Mouse (Mus musculus): Measurements from ENCODE around the gene Clrn3. TPM values are rescaled to one million over a fixed set of nuclear protein-coding genes. Genes with fewer than 3 reads are reported as not detected.

Clrn3 gene
- polyA plus RNA-seq, 1 experiment, result not detected

- H3K27ac ChIP-seq (ENCODE audit: insufficient read depth, low read depth, low read length), result no peak overlapping the region
- no peaks in the 10 kb centered on the region for H3K4me1 ChIP-seq (ENCODE audit: control insufficient read depth, insufficient read depth, low read length)
- TF ChIP-seq POLR2A (IDR thresholded peaks at IDR 0.05; ENCODE audit: insufficient read depth, low read depth, low read length), result no peak
- TF ChIP-seq CTCF (IDR thresholded peaks at IDR 0.05; ENCODE audit: insufficient read depth, low read depth, low read length), result no peak
- no peak overlapping the region for H3K4me3 ChIP-seq (ENCODE audit: insufficient read depth, low read depth, low read length)
- WGBS, result 94% methylated on average over 3 of the region's 3 CpGs
Measured at GRCm38 (mm10) chr7:135526574-135527152, 1.8 kb downstream of the Clrn3 start.

GRCm38 (mm10) chr7:135524424-135524967, 4.0 kb downstream of the Clrn3 start:
- WGBS, result 88% methylated on average over 6 of the region's 6 CpGs
- H3K4me1 ChIP-seq (ENCODE audit: control insufficient read depth, insufficient read depth, low read length), result no peaks in the 10 kb centered on the region
- no peak for TF ChIP-seq POLR2A (IDR thresholded peaks at IDR 0.05; ENCODE audit: insufficient read depth, low read depth, low read length)
- no peak for TF ChIP-seq CTCF (IDR thresholded peaks at IDR 0.05; ENCODE audit: insufficient read depth, low read depth, low read length)
- no peak overlapping the region for H3K27ac ChIP-seq (ENCODE audit: insufficient read depth, low read depth, low read length)
- H3K4me3 ChIP-seq (ENCODE audit: insufficient read depth, low read depth, low read length), result no peak overlapping the region

- Histone ChIP-seq H3K27ac (ENCODE audit: insufficient read depth, low read depth, low read length) (no peak overlapping the region), H3K4me3 (ENCODE audit: insufficient read depth, low read depth, low read length) (no peak overlapping the region), H3K4me1 (ENCODE audit: control insufficient read depth, insufficient read depth, low read length) (no peaks in the 10 kb centered on the region)
- no peak for TF ChIP-seq CTCF (IDR thresholded peaks at IDR 0.05; ENCODE audit: insufficient read depth, low read depth, low read length)
- TF ChIP-seq POLR2A (IDR thresholded peaks at IDR 0.05; ENCODE audit: insufficient read depth, low read depth, low read length), result no peak
- 41% methylated on average over 4 of the region's 4 CpGs for WGBS
Measured at GRCm38 (mm10) chr7:135523981-135524380, 4.5 kb downstream of the Clrn3 start.

GRCm38 (mm10) chr7:135521755-135522512, 6.5 kb downstream of the Clrn3 start:
- WGBS, result 84% methylated on average over 15 of the region's 15 CpGs
- no peak for TF ChIP-seq CTCF (IDR thresholded peaks at IDR 0.05; ENCODE audit: insufficient read depth, low read depth, low read length)
- TF ChIP-seq POLR2A (IDR thresholded peaks at IDR 0.05; ENCODE audit: insufficient read depth, low read depth, low read length), result no peak
- no peak overlapping the region for H3K4me3 ChIP-seq (ENCODE audit: insufficient read depth, low read depth, low read length)
- no peaks in the 10 kb centered on the region for H3K4me1 ChIP-seq (ENCODE audit: control insufficient read depth, insufficient read depth, low read length)
- no peak overlapping the region for H3K27ac ChIP-seq (ENCODE audit: insufficient read depth, low read depth, low read length)

- Histone ChIP-seq H3K27ac (ENCODE audit: insufficient read depth, low read depth, low read length) (no peak overlapping the region), H3K4me1 (ENCODE audit: control insufficient read depth, insufficient read depth, low read length) (no peaks in the 10 kb centered on the region), H3K4me3 (ENCODE audit: insufficient read depth, low read depth, low read length) (no peak overlapping the region)
- TF ChIP-seq CTCF (IDR thresholded peaks at IDR 0.05; ENCODE audit: insufficient read depth, low read depth, low read length) (no peak), POLR2A (IDR thresholded peaks at IDR 0.05; ENCODE audit: insufficient read depth, low read depth, low read length) (no peak)
- 79% methylated on average over 5 of the region's 5 CpGs for WGBS
Measured at GRCm38 (mm10) chr7:135520241-135520640, 8.2 kb downstream of the Clrn3 start.

GRCm38 (mm10) chr7:135517191-135517590, 11.3 kb downstream of the Clrn3 start:
- no peak overlapping the region for H3K4me3 ChIP-seq (ENCODE audit: insufficient read depth, low read depth, low read length)
- TF ChIP-seq CTCF (IDR thresholded peaks at IDR 0.05; ENCODE audit: insufficient read depth, low read depth, low read length) (no peak), POLR2A (IDR thresholded peaks at IDR 0.05; ENCODE audit: insufficient read depth, low read depth, low read length) (no peak)
- WGBS, result 88% methylated on average over 4 of the region's 4 CpGs

GRCm38 (mm10) chr7:135511723-135512122, 16.7 kb downstream of the Clrn3 start:
- TF ChIP-seq CTCF (IDR thresholded peaks at IDR 0.05; ENCODE audit: insufficient read depth, low read depth, low read length), result no peak
- no peak for TF ChIP-seq POLR2A (IDR thresholded peaks at IDR 0.05; ENCODE audit: insufficient read depth, low read depth, low read length)
- no peaks in the 10 kb centered on the region for H3K4me1 ChIP-seq (ENCODE audit: control insufficient read depth, insufficient read depth, low read length)
- no peak overlapping the region for H3K27ac ChIP-seq (ENCODE audit: insufficient read depth, low read depth, low read length)
- no peak overlapping the region for H3K4me3 ChIP-seq (ENCODE audit: insufficient read depth, low read depth, low read length)
- 87% methylated on average over 3 of the region's 3 CpGs for WGBS

More at GRCm38 (mm10) chr7:135517191-135517590, 11.3 kb downstream of the Clrn3 start:
- H3K4me1 ChIP-seq (ENCODE audit: control insufficient read depth, insufficient read depth, low read length), result no peaks in the 10 kb centered on the region
- no peak overlapping the region for H3K27ac ChIP-seq (ENCODE audit: insufficient read depth, low read depth, low read length)

- no peak overlapping the region for H3K27ac ChIP-seq (ENCODE audit: insufficient read depth, low read depth, low read length)
- H3K4me3 ChIP-seq (ENCODE audit: insufficient read depth, low read depth, low read length), result no peak overlapping the region
- TF ChIP-seq CTCF (IDR thresholded peaks at IDR 0.05; ENCODE audit: insufficient read depth, low read depth, low read length) (no peak), POLR2A (IDR thresholded peaks at IDR 0.05; ENCODE audit: insufficient read depth, low read depth, low read length) (no peak)
- 87% methylated on average over 5 of the region's 5 CpGs for WGBS
- no peaks in the 10 kb centered on the region for H3K4me1 ChIP-seq (ENCODE audit: control insufficient read depth, insufficient read depth, low read length)
Measured at GRCm38 (mm10) chr7:135510431-135510830, 18.0 kb downstream of the Clrn3 start.

GRCm38 (mm10) chr7:135509272-135509671, 19.2 kb downstream of the Clrn3 start:
- TF ChIP-seq CTCF (IDR thresholded peaks at IDR 0.05; ENCODE audit: insufficient read depth, low read depth, low read length) (no peak), POLR2A (IDR thresholded peaks at IDR 0.05; ENCODE audit: insufficient read depth, low read depth, low read length) (no peak)
- Histone ChIP-seq H3K4me3 (ENCODE audit: insufficient read depth, low read depth, low read length) (no peak overlapping the region), H3K4me1 (ENCODE audit: control insufficient read depth, insufficient read depth, low read length) (no peaks in the 10 kb centered on the region), H3K27ac (ENCODE audit: insufficient read depth, low read depth, low read length) (no peak overlapping the region)
- WGBS, result 64% methylated on average over 3 of the region's 3 CpGs
